Mouse (Mus musculus): ENCODE data around the gene Ap1g1. TPM values are rescaled to one million over a fixed set of nuclear protein-coding genes. Genes with fewer than 3 reads are reported as not detected.

Gene Ap1g1
- total RNA-seq, 2 experiments from 2014 or later = 87.0 to 96.8 TPM

DNA sequence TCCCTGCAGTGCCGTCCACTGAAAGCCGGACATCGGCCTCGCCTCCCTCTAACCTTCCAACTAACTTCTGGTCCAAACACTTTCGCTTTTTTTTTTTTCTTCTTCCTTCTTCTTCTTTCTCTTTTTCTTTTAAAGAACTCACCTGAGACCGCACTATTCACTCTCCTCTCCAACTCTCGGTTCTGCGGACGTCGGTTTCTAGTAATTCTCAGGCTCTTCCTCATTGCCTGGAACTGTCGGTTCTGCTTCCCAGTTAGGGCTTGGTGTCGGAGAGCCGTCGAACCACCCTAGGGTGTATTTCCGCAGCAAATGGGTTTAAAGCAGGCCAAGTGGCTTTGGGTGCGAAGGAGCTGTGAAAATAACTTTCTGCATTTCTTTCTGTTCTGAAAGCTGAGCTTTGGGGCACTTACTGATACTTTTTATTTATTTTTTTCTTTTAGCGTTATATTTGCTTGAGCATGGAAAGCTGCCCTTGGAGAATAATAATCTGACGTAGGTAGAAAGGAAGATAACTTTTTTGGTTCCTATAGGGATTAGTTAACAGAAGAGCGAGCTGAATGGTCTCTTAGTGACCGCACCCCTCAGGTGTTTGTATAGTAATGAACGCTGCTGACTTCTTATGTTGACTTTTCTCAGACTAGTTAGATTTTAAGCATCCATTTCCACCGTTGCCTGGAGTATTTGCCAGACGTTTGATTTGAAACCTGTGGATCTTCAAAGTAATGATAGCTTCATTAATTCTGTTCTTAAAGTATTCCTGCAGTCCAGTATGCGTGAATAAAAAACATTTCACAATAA lies 1.3 kb downstream of the Ap1g1 start:
- no peak for DNase-seq (ENCODE audit: low spot score in 2 of 2)
- intact Hi-C loops (cut with DNase I) = loop anchor here (2.0 to 5.0 kb wide), 2 partner anchors 73 to 212 kb away; partner anchors contain the start of genes Dhx38 and Txnl4b

DNA sequence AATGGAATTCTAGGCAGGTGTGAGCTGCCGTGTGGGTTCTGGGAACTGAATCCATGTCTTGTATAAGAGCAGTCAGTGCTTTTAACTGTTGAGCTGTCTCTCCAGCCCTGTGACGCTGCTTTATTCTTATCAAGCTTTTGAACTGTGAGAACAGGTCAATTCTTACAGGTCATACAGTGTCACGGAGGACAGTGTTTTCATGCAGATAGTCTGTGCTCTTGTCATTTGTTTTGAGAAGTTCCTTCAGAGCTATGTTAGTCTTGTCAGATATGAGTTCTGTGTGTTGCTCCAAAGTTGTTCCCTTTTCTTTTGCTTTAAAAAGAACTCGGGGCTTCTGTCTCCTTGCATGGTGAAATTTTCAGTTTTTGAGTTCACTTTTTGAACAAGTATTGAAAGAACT lies 2.2 kb downstream of the Ap1g1 start:
- intact Hi-C loops (cut with DNase I) = no loop called here
- no peak for DNase-seq (ENCODE audit: low spot score in 2 of 2)

DNA sequence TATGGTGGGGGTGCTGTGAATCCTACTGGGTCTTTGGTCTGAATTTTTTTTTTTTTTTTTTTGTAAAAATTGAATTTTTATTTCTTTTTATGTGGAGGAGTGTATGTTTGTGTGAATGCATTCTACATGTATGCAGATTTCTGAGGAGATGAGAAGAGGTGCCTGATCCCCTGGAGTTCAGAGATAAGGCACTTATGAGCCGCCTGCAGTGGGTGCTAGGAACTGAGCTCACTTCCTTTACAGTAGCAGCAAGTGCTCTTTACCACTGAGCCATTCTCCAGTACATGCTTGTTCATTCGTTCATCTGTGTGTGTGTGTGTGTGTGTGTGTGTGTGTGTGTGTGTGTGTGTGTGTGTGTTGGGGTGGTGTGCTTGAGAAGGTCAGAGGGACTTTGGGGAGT lies 12.6 kb downstream of the Ap1g1 start:
- no peak for DNase-seq (ENCODE audit: low spot score in 2 of 2)
- intact Hi-C loops (cut with DNase I) = no loop called here

DNA sequence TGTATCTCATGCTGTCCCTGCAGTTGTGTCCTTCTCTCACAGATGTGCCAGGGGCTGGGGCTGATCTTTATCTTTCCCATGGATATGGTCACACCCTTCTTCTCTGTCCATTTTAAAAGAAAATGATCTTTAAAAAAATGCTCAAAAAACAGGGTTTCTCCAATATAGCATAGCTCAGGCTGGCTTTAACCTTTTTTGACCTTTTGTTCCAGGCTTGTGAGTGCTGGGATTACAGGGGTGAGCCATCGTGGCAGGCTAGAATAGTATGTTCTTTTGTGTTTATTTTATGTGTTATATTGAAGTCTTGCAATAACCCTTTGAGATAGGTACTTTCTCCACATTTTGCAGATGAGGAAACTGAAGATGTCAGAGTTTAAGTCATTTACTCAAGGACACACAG lies 16.8 kb downstream of the Ap1g1 start:
- intact Hi-C loops (cut with DNase I) = no loop called here
- DNase-seq (ENCODE audit: low spot score in 2 of 2) = no peak

GRCm38 (mm10) chr8:109798721-109799120 lies 20.4 kb downstream of the Ap1g1 start:
- intact Hi-C loops (cut with DNase I) = no loop called here
- DNase-seq (ENCODE audit: low spot score in 2 of 2) = no peak

GRCm38 (mm10) chr8:109799245-109799644 lies 20.9 kb downstream of the Ap1g1 start:
- intact Hi-C loops (cut with DNase I) = no loop called here

DNA sequence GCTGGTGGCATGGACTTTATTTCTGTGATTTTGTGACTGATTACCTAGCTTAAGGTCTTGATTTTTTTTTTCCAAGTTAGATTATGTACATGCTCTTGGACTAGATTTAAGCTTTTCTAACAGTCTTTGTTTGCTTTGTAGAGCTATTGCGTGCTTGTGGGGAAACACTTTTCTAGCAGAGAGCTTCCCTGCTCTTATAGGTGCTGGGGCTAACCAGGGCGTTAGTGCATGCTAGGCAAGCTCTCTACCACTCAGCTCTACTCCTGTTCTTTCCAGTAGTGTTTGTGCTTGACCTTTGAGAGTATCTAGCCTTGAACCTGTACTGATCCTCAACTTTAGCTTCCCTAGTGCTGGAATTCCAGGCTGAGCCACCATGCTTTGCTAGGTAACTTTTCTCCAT lies 22.0 kb downstream of the Ap1g1 start:
- intact Hi-C loops (cut with DNase I) = no loop called here
- DNase-seq (ENCODE audit: low spot score in 2 of 2) = no peak

More at GRCm38 (mm10) chr8:109799245-109799644, 20.9 kb downstream of the Ap1g1 start:
- DNase-seq (ENCODE audit: low spot score in 2 of 2) = no peak

GRCm38 (mm10) chr8:109803211-109803610 lies 24.9 kb downstream of the Ap1g1 start:
- no peak for DNase-seq (ENCODE audit: low spot score in 2 of 2)
- intact Hi-C loops (cut with DNase I) = no loop called here

DNA sequence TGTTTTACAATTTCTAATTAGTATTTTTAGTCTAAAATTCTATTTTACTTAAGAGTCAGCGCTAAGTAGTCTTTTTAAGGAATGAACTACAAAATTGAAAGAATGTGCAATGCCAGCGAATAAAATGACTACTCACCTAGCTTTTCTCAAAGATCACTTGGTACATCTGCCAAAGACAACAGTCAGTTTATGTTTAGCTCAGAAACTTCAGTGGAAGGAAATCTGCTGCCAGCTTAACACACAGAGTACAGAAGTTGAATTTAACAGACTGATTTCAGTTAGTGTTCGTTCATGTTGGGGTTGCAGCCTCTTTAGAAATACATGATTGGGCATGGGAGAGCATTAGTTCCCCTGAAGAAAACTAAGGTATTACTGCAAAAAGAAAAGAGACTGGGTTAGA lies 25.4 kb downstream of the Ap1g1 start:
- intact Hi-C loops (cut with DNase I) = no loop called here
- DNase-seq (ENCODE audit: low spot score in 2 of 2) = no peak

GRCm38 (mm10) chr8:109806522-109806921 lies 28.2 kb downstream of the Ap1g1 start:
- DNase-seq (ENCODE audit: low spot score in 2 of 2) = peak in 1 of 2 experiments; percentile 13
- intact Hi-C loops (cut with DNase I) = no loop called here

DNA sequence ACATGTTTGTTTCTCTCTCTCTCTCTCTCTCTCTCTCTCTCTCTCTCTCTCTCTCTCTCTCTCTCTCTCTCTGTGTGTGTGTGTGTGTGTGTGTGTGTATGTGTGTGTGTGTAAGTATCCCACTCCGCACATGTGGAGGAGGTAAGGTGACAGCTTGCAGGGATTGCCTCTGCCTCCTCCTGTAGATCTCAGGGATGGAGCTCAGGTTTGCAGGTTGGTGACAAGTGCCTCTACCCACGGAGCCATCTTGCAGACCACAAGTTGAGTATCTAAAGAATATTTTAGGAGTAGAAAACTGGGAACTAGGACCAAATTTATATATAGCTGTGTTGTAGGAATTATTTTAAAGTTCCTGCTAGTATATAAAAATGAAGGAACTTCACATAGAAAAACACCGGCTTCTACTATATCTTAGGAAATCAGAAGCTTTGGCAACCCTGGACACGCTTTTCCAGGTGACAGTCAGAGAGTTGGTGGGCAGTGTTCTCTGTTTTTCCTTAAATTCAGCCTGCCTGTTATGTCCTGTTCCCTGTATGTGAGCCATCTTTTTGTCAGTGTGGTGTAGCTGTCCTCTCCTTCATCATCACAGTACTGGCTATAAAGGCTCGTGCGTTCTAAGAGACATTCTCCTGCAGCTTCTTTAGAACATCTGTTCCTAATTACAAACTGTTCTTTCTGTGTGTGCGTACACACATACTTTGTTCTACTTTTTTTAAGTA lies 29.2 kb downstream of the Ap1g1 start:
- DNase-seq (ENCODE audit: low spot score in 2 of 2) = peak; percentile 7 to 81
- intact Hi-C loops (cut with DNase I) = no loop called here

GRCm38 (mm10) chr8:109808120-109808447 lies 29.7 kb downstream of the Ap1g1 start:
- no peak for DNase-seq (ENCODE audit: low spot score in 2 of 2)

GRCm38 (mm10) chr8:109810434-109810833 lies 32.1 kb downstream of the Ap1g1 start:
- DNase-seq (ENCODE audit: low spot score in 2 of 2) = no peak
- intact Hi-C loops (cut with DNase I) = no loop called here

More at GRCm38 (mm10) chr8:109808120-109808447, 29.7 kb downstream of the Ap1g1 start:
- intact Hi-C loops (cut with DNase I) = no loop called here

GRCm38 (mm10) chr8:109815268-109815667 lies 36.9 kb downstream of the Ap1g1 start:
- no peak for DNase-seq (ENCODE audit: low spot score in 2 of 2)
- intact Hi-C loops (cut with DNase I) = no loop called here

DNA sequence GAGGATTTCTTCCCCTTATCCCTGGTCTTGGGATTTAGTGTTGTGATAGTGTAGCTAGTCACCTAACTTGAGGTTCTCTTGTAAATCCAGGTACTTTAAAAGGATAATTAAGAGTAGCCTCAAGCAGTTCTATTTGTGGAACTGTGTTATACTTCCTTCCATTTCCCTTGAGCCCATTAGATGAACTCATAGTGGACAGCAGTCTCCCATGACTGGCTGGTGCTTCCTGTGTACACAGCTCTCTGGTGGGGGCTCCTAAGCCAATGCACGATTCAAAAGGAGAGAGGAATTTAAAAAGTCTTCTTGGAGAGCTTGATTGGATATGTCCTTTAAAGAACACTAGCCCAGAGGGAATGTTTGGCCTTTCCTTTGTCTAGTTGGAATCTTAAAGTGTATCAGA lies 39.6 kb downstream of the Ap1g1 start:
- no peak for DNase-seq (ENCODE audit: low spot score in 2 of 2)
- intact Hi-C loops (cut with DNase I) = no loop called here

GRCm38 (mm10) chr8:109823561-109823960 lies 45.2 kb downstream of the Ap1g1 start:
- intact Hi-C loops (cut with DNase I) = no loop called here
- no peak for DNase-seq (ENCODE audit: low spot score in 2 of 2)

GRCm38 (mm10) chr8:109839822-109840221 lies 61.5 kb downstream of the Ap1g1 start:
- intact Hi-C loops (cut with DNase I) = no loop called here

GRCm38 (mm10) chr8:109842468-109842867 lies 64.1 kb downstream of the Ap1g1 start:
- intact Hi-C loops (cut with DNase I) = no loop called here
- no peak for DNase-seq (ENCODE audit: low spot score in 2 of 2)

More at GRCm38 (mm10) chr8:109839822-109840221, 61.5 kb downstream of the Ap1g1 start:
- no peak for DNase-seq (ENCODE audit: low spot score in 2 of 2)

GRCm38 (mm10) chr8:109847866-109848265 lies 69.5 kb downstream of the Ap1g1 start:
- DNase-seq (ENCODE audit: low spot score in 2 of 2) = no peak
- intact Hi-C loops (cut with DNase I) = no loop called here

DNA sequence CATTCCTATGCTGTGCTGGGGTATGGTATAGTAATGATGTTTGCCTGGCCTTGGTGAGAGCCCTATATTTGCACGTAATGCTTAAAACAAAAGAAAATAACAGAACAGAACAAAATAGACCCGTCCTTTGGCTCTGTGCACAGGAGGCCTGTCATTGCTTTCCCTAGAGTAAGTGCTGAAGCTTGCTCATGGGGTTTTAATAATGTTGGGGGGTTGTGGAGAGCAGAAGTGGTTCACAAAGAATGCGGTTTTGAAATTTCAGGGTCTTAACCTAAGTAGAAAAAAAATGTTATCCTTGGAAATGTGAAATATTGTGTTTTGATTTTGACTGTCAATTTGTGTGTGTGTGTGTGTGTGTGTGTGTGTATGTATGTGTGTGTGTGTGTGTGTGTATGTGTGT lies 70.6 kb downstream of the Ap1g1 start:
- intact Hi-C loops (cut with DNase I) = no loop called here
- DNase-seq (ENCODE audit: low spot score in 2 of 2) = no peak

DNA sequence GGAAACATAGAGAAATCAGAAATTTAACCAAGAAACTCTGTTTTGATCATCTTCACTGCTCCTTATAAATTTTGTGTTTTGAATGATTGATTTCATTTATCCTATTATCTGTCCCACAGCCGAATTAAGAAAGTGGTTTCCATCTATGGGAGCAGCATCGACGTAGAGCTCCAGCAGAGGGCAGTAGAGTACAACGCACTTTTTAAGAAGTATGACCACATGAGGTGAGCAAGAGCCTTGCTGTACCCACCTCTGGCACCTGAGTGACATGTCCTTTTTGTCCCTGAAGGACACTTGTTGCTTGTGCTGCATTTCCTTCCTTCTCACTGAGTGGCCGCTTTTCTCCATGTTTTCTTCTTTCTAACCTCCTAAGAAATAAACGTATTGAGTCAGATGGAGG lies 75.1 kb downstream of the Ap1g1 start:
- intact Hi-C loops (cut with DNase I) = loop anchor here (1.0 kb wide), 1 partner anchor 64 kb away; no protein-coding TSS in a partner anchor
- DNase-seq (ENCODE audit: low spot score in 2 of 2) = peak; percentile 61 to 79
